In the genomic region with DNA sequence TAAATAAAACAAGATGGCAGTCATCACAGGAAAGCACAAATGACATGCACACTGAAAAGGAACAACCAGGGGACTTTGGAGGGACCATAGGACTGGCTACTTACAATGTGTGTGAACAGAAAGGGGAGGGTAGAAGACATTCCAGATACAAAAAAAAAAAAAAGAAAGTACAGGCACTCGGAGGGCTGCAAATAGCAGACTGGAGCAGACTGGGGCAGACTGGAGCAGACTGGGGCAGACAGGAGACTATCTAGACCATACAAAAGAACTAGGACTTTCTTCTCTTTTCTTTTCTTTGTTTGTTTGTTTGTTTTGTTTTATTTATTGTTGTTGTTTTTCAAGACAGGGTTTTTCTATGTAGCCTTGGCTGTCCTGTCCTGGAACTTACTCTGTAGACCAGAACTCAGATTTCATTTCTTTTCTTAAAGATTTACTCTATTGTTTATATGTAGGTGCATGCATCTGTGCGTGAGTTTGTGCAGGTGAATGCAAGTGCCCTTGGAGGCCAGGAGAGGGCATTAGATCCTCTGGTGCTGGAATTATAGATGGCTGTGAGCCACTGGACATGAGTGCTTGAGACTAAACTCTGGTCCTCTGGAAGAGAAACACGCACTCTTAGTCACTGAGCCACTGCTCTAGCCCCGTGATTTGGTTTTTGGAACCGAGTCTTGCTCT, we compare ENCODE assay signal across 18 mouse cellular contexts. TPM values are rescaled to one million over a fixed set of nuclear protein-coding genes. Genes with fewer than 3 reads are reported as not detected.
DNase-seq lines count a peak whose midpoint lies in the region; ATAC-seq and TF ChIP-seq lines count a peak whose summit lies in the region.
"Had no signal": no experiment of that assay in that cellular context is flagged by ENCODE, and none has a peak within 500 bp of the region (broad histone marks: within the 10 kb centered on the region; RNA-seq: fewer than 3 reads in every experiment).

No protein-coding gene starts in this region.

- no peaks in the 10 kb centered on the region for H3K9me3 ChIP-seq in heart, embryonic 14.5 days (ENCODE audit: control insufficient read depth, low read length)
- H3K9me3 ChIP-seq: embryonic facial prominence, embryonic 10.5 days; forebrain, embryonic 12.5 days; midbrain, embryonic 12.5 days had no signal

- H3K4me1 ChIP-seq in heart, embryonic 14.5 days (ENCODE audit: control insufficient read depth in 2 of 2, insufficient read depth in 2 of 2, low read length in 2 of 2): peaks cover 54 to 78% of the 10 kb centered on the region in 2 experiments
- peaks cover 58% of the 10 kb centered on the region for H3K4me1 ChIP-seq in bone marrow macrophage, adult 2 months (ENCODE audit: control insufficient read depth, insufficient read depth, low read length)

- H3K4me2 ChIP-seq in heart, embryonic 14.5 days (ENCODE audit: low read length): no peak overlapping the region
- H3K4me2 ChIP-seq: forebrain, embryonic 12.5 days; liver, embryonic 11.5 days; lung, embryonic 14.5 days; midbrain, embryonic 12.5 days had no signal

- TF ChIP-seq CTCF in layer of hippocampus, adult 2 months (conservative IDR thresholded peaks at IDR 0.05): 0 out of 2 replicates have a peak, but pooled peaks have one; percentile 16
- TF ChIP-seq CTCF in bone marrow macrophage, adult 2 months (IDR thresholded peaks at IDR 0.05; ENCODE audit: low read depth, low read length): 0 out of 2 replicates have a peak, but pooled peaks have one; percentile 14

- no peak for DNase-seq in heart, adult 8-10 months (ENCODE audit: low spot score)
- no peak for DNase-seq in layer of hippocampus, adult 2 months (ENCODE audit: low spot score in 2 of 2)
- no peak for DNase-seq in layer of hippocampus, adult 9-11 months
- DNase-seq in ES-CJ7 (ENCODE audit: low read depth, low spot score): peak; percentile 66
- no peak for DNase-seq in kidney, postnatal 25 days
- DNase-seq: cerebellum, adult 9-10 months; gastrocnemius, postnatal 10 days; lung, embryonic 14.5 days; retina, postnatal 1 day; right cerebral cortex, postnatal 4 days had no signal

- peak overlapping the region; percentile 96 to 97 for H3K27ac ChIP-seq in heart, embryonic 14.5 days (replicated peaks in 1 of 2; ENCODE audit: control insufficient read depth in 1 of 2, insufficient read depth in 1 of 2, low read depth in 2 of 2, low read length in 2 of 2)
- H3K27ac ChIP-seq in layer of hippocampus, adult 2 months: no peak overlapping the region
- H3K27ac ChIP-seq in bone marrow macrophage, adult 2 months (ENCODE audit: insufficient read depth, low read depth, low read length): no peak overlapping the region
- H3K27ac ChIP-seq: embryonic facial prominence, embryonic 10.5 days; forebrain, embryonic 12.5 days; macrophage; midbrain, embryonic 12.5 days had no signal

- H3K36me3 ChIP-seq in heart, embryonic 14.5 days (ENCODE audit: control insufficient read depth, insufficient read depth, low read length): peaks cover 21% of the 10 kb centered on the region; the same call in 1 of the 2 replicates
- H3K36me3 ChIP-seq: embryonic facial prominence, embryonic 10.5 days; forebrain, embryonic 12.5 days; midbrain, embryonic 12.5 days had no signal

- H3K9ac ChIP-seq in heart, embryonic 14.5 days (ENCODE audit: low read length): no peak overlapping the region
- H3K9ac ChIP-seq: forebrain, embryonic 12.5 days; lung, embryonic 14.5 days; midbrain, embryonic 12.5 days had no signal

- 52% methylated on average over 5 of the region's 5 CpGs for WGBS in heart, embryonic 14.5 days

- no peak overlapping the region for H3K4me3 ChIP-seq in heart, embryonic 14.5 days (ENCODE audit: control insufficient read depth in 1 of 2, insufficient read depth in 1 of 2, low read depth in 1 of 2, low read length in 2 of 2)
- H3K4me3 ChIP-seq in layer of hippocampus, adult 2 months: no peak overlapping the region
- no peak overlapping the region for H3K4me3 ChIP-seq in bone marrow macrophage, adult 2 months (ENCODE audit: insufficient read depth, low read length)
- H3K4me3 ChIP-seq: embryonic facial prominence, embryonic 10.5 days; forebrain, embryonic 12.5 days; midbrain, embryonic 12.5 days had no signal

- no peaks in the 10 kb centered on the region for H3K27me3 ChIP-seq in heart, embryonic 14.5 days (ENCODE audit: control insufficient read depth, insufficient read depth, low read length)
- H3K27me3 ChIP-seq: forebrain, embryonic 12.5 days; midbrain, embryonic 12.5 days had no signal

- TF ChIP-seq POLR2A in bone marrow macrophage, adult 2 months (IDR thresholded peaks at IDR 0.05; ENCODE audit: borderline replicate concordance, low read depth, low read length): no peak

- ATAC-seq in heart, embryonic 14.5 days (ENCODE audit: insufficient number of reproducible peaks, insufficient read depth, low FRiP score, low read depth): no peak
- ATAC-seq: hindbrain, embryonic 16.5 days had no signal

RNA-seq across cellular contexts. Expression of a gene that starts 11.1 kb away (rescaled TPM):
- 36.5 and 42.2 TPM in 2 replicates for polyA plus RNA-seq in heart, embryonic 14.5 days (2014; fragmentation: Nextera tagmentation; extraction: Ambion mirVana)
- 10 to 100 TPM; 62.7 to 80.9 (median 72.0) TPM for total RNA-seq in heart, adult 8-10 months (2022)
- total RNA-seq in layer of hippocampus, adult 2 months (2021): 10 to 100 TPM; 55.1 to 58.2 TPM
- 145 and 160 TPM in 2 replicates for polyA plus RNA-seq in bone marrow macrophage, adult 2 months (2012; ENCODE audit: insufficient read depth, insufficient read length, missing spikeins)

RNA-seq across cellular contexts. Expression of a gene that starts 30.1 kb away (rescaled TPM):
- polyA plus RNA-seq in heart, embryonic 14.5 days (2014; fragmentation: Nextera tagmentation; extraction: Ambion mirVana): 2.7 and 3.1 TPM in 2 replicates
- 1 to 10 TPM; 3.2 to 6.4 (median 4.5) TPM for total RNA-seq in heart, adult 8-10 months (2022)
- 100 to 1,000 TPM; 167 to 175 TPM for total RNA-seq in layer of hippocampus, adult 2 months (2021)
- polyA plus RNA-seq in bone marrow macrophage, adult 2 months (2012; ENCODE audit: insufficient read depth, insufficient read length, missing spikeins): 14.2 and 15.2 TPM in 2 replicates

Comparison
In these comparisons a context has a peak if more than half of its experiments do, and no peak if none do; other contexts are left out.
1. H3K27ac ChIP-seq: peak in heart, embryonic 14.5 days (2 of 2); none in layer of hippocampus, adult 2 months (single experiment) and bone marrow macrophage, adult 2 months (single experiment).
2. RNA of a gene that starts 30.1 kb away (total RNA-seq): 167 to 175 TPM in layer of hippocampus, adult 2 months; 3.2 to 6.4 TPM in heart, adult 8-10 months; every median in the first group is over 10 times any median in the second.